Mouse (Mus musculus) layer of hippocampus, adult 9-11 months (tissue): ENCODE measurements at regions not wholly inside any gene's neighbourhood (a gene's known extent, or its start where the extent isn't known, plus 50 kb on each side); places are given as distances from the start of the nearest gene placed in this dataset.
A peak's percentile ranks its signal among the peaks of the same experiment; 100 is the strongest.

ENCODE experiments used
- DNase-seq: peaks from one replicate; pipeline ENCODE4 v3.0.0; 2022

DNA sequence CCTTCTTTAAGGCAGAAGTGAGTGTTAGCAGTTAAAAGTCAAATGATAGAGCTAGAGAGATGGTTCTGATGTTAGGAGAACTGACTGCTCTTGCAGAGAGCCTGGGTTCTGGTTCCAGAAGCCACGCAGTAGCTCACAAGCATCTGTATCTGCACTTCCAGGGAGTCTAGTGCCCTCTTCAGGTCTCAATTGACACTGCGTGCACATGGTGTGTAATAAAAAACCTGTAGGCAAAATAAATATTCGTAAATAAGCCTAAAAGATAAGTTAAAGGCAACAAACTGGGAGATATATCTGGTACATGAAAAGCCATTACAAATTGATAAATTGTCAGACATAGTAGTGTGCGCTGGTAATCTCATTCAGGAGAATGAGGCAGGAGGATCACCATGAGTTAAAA, 133.8 kb upstream of the Csf3r start:
- DNase-seq, result no peak

DNA sequence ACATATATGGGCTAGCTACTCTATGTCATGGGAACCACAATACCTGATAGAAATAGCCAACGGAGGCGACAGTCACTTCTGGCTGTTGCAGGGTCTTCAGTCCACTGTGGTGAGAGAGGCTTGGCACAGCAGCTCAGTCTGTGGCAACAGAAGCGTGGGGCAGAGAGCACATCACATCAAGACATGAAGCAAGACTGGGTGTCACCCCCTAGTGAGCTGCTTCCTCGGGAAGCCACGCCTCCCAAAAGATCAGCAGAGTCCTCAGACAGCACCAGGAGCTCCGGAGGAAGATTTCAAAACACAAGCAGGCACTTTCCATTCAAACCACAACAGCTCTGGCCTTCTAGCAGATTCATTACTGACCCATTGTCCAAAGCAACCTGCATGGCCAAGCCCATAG, 131.2 kb upstream of the Csf3r start:
- DNase-seq, result no peak

DNA sequence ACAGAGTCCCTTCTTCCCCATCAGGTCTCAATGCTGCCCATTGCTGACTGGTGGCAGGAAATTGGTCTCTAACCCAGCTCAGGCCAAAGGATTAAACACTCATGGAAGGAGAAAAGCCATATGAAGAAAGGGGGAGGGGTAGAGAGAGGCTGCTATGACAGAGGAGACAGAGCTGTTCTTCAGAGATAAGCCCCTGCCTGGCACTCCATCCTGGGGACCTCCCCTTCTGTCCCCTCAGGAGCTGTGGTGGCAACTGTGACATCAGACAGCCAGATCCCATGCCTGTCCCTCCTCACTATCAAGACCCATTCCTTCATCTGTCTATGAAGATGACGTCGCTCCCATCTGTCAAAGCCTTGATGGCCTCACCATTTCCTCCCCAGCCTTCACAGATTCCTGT, 126.6 kb upstream of the Csf3r start:
- DNase-seq, result no peak

DNA sequence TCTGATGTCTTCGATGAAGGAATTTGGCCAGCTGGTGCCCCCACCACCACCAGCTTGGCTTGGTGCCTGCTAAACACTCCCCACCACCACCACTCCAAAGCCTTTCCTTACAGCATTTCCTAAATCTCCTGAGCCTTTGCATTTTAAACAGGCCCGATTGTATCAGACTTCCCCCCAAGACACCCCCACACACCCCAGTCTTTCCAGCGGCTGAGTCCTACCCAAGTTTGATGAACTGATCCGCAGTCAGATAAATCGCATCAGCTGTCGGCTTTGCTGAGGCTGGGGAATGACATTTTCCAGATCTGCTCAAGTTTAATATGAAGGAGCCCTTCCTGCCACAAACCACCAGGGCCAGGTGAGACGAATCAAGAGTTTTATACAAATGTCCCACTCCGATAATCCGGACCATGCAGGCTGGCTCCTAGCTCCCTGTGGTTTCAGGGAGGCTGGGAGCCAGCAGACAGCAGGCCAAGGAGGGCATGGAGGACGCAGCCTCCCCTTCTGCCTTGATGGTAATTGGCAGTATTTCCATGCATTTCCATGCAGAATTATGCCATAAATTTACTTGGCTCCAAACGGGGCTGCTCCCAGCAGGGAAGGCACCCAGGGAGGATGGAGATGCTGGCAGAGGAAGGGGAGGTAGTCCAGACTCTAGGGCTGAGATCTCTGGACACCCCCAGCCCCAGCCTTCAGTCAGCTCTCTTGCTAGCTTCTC, 125.6 kb upstream of the Csf3r start:
- no peak for DNase-seq

DNA sequence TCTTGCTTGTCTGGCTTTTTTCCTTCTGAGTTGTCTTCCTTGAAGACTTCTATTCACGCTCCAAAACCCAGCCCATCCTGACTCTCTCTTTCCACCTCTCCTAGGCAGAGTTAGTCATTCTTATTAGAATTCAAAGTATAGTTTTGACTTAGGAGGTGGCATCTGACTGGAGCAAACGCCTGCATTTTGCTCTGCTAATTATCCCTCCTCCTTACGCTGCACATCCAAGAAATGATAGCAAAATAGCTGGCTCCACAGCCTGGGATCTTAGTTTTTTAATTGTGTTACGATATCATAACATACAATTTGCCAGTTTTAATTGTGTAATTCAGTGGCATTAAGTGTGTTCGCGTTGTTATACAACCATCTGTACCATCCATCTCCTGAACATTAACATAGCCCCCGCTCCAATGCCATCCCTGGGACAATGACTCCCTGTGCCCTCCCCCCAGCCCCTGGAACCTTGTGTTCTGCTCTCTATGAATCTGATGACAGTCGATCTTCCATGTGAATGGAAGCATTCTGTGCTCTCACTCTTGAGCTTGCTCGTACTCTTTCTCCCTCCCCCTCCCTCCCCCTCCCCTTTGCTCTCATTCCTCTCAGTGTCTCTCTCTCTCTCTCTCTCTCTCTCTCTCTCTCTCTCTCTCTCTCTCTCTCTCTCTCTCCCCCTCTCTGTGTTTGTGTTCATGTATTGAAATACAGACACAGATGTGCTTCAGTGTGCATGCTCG, 122.6 kb upstream of the Csf3r start:
- DNase-seq, result no peak

DNA sequence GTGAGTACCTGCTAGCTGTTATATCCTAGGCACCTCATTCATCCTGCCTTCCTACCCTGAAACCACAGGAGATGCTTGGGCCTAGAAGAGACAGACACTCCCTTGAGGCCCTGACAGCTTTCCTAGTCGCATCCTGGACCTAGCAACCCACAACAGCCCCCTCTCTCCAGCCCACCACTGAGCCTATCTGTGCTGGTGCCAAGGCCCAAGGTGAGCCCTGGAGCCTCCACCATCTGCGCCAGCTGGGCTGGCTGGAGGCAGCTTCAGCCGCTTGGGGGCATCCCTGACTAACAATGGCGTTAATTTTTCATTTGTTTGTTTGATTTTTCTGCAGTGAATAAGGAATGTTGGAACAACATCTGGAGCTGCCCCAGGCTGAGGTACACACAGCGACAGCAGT, 118.1 kb upstream of the Csf3r start:
- no peak for DNase-seq

DNA sequence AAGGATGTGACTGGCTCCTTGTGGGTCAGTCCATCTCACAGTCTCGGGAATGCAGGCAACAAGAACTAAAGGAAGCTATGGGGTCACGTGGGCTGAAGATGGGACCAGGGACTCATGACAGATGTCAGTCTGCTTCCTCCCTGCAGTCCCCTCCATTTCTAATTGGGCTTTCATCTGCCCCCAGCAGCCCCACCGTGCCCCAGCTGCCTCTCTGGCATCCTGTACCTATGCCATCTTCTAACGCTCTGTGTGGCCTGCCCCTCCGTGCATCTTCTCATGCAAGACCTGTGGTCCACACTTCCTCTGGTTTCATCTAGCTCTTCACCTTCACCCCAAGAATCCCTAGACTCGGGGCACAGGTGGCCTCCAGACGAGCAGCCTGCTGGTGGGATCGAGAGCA, 115.4 kb upstream of the Csf3r start:
- no peak for DNase-seq

DNA sequence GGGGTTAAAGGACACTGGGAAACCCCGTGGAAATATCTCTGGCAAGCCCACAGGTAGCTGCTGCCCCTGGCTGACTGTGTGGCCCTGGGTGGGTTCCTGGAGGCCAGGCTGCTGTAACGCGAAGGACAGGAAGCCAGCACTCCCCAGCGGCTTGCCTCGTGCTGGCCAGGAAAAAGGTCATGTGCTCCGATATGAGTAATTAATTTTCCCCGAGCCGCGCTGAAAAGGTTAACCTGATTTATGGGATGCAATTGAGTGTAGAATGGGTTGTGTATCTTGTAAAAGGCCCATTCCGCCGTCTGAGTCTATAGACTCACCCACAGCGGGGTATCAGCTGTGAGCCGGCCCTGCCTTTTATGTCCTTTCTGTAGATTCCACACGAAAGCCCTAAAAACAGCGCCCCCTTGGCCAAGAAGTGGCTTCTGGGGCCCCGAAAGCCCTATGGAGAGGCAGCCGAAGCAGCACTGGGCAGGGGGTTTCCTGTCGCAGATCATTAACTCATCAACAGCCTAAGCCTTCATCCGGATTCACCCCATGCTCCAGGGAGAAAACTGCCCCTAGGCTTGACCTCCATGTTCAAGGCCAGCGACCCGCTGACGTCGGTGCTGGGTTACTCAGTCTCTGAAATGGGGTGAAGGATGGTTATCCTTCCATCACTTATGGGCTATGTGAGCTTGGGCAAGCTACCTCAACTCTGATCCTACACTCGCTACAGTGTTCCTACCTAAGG, 112.6 kb upstream of the Csf3r start:
- no peak for DNase-seq

DNA sequence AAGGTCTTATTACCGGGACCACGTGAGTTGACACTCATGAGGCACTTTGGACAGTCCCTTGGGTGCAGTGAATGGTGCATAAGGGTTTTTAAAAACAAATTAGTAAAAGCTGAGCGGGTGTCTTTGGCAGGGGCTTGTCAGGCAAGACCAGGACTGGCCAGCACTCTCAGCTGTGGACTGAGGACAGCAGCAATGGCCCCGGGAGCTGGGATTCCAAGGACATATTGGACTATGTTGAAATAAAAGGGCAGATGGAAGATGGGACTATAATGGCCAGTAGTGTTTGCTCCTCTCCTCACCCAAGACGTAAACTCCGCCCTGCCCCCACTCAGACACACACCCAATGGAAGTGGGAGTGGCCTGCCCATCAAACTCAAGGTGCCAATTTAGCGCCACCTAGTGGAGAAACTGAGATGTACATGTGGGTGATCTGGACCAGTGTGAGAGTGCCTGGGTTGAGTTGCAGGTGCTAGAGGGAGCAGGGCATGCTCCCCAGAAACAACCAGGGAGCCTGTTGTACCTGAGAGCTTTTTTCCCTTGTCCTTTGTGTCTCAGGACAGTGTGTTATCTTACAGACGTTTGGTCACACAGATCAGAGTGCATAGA, 111.8 kb upstream of the Csf3r start:
- peak; percentile 54 for DNase-seq

DNA sequence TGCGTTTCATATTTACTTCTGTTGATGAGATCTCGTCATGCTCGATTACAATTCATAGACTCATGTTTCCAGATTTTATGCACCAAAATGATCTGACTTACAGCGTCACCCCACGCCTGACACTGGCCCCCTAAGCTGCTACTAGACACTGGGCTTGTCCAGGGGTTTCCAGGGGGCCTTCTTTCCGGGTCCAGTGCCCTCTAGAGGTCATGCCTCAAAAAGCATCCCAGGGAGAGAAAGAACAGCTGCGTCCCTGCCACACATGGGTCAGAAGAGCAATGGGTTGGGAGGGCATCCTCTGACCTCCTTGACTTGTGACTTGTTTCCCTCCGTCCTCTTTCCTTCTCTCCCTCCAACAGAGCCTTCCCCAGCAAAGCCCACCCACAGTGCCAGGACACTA, 109.2 kb upstream of the Csf3r start:
- no peak for DNase-seq

DNA sequence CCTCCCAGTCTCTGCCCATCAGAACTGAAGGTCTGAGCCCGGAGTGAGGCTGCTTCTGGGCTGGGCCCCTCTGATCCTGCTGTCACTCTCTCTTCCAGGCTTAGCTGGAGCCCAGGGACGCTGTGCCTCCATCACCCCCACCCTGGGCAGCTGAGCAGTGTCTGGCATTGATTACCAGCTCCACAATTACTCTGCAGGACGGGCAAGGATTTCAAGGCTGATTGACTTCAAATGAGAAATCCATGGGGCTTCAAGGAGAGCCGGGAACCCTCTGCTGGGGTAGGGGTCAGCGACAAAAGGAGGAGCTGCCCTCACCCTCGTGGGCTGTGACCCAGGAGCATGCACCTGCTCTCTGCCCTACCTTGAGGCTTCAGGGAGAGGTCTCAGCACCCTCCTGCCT, 107.1 kb upstream of the Csf3r start:
- no peak for DNase-seq

DNA sequence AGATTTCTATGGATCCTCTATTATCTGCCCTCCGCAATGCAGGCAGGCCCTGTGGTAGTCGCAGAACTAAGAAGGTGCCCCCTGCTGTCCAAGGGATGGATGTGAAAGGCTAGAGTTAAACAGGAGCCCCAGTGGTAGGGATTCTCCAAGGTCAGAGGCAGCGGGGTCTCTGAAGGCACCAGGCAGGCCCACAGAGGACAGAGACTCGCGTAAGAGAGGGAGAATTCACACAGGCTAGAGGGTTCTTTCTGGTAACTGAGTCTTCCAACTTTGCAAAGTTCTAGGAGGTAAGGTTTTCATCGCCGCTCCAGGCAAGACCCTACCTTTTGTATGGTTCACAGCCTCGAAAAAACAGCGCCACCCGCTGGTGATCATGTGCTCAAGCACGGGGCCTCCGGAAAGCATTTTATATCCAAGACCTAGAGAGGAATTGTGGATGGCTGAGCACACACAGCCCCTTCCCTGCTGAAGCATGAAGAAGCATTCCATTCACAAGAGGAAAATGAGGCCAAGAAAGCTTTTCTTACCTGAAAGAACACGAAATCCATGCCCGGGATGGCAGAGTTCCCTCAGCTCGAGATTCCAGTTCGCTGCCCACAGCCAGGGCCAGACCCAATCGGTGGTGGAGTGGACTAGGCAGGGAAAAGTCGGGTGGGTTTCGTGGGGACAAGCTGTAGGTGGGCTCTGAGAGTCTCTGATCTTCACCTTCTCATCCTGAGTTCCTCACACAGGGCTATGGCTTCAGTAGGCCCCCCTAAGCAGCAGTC, 102.6 kb upstream of the Csf3r start:
- no peak for DNase-seq

DNA sequence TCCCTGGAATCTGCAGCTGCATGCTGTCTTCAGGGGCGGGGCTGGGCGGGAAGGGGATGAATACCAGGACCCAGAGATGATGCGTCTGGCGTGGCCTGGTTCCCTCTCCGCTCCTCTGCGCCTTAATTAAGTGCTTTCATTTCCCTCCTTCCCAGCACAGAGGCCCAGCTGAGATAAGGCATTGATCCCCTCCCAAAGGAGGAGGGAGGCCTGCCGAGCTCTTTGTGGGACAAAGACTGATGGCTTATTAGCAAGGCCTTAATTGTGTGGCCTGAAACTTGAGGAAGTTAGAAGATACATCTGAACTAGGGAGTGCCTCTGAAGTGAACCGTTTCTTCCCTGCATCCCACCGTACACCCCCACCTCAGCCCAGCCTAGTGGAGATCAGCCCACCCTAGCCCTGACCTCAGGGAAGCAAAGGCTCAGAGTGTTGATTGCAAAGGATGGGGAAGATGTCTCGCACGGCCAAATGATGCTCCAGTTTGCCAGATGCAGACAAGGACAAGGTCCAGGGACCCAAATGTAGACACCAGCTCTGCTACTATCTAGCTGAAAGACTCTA, 102.0 kb upstream of the Csf3r start:
- DNase-seq, result no peak

DNA sequence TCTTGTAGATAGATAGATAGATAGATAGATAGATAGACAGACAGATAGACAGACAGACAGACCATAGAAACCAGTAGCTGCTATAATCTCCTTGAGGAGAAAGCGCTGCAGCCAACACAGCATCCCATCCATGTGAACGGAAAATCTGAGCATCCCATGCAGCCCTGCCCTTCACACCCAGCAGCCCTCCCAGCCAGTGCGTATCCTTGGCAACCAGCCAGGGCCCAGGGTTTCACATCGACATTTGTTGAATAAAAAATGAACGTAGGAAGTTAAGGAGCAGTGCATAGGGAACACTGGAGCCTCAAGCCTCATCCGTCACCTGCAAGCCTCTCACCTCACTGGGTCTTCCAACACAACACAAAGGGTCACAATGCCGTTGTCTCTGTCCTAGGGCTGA, 101.1 kb upstream of the Csf3r start:
- no peak for DNase-seq

DNA sequence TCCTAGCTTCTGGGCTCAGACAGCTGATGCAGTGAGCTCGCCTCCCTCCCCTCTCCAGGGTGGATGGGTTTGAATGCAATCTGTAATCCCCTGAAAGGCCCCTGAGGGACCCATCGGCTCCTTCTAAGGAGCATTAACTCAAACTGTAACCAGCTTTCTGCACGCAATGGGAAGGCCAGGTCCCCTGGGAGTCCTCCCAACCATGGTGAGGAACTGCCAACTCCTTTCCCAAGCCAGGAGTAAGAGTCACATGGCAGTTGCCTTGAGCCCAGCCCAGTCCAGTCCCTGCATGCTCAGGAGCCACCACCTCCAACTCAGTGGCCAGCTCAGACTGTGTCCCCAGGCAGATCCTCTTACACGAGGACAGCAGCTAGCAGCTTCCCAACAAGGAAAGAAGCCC, 96.2 kb upstream of the Csf3r start:
- DNase-seq, result no peak

DNA sequence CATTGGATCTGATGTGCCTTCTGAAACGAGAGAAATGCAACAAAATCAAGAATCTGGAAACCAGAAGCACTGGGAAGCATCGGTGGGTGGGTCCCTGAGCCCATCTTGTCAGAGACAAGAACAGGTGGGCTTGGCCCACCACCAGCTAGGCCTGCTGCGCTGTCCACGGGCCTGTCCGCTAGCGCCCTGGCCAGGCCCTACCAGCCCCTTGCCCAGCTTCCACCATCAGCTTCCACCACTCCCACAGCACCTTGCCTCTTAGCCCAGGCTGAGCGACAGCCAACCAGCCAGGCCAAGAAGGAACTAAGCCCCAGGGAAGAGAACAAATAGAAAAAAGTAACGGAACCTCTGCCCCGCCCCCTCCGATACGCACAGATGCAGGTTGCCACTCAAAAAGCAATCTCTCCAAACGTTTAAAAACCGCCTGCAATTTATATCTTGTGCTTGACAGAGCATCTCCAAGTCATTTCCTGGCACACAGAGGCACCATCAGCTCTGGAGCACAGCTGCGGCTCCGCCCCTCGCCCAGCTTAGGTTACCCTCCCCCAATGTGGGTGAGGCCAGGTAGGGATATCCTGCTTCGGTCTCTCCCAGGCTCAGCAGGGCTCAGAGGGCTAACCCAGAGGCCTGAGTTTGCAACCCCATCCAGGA, 95.1 kb upstream of the Csf3r start:
- no peak for DNase-seq

DNA sequence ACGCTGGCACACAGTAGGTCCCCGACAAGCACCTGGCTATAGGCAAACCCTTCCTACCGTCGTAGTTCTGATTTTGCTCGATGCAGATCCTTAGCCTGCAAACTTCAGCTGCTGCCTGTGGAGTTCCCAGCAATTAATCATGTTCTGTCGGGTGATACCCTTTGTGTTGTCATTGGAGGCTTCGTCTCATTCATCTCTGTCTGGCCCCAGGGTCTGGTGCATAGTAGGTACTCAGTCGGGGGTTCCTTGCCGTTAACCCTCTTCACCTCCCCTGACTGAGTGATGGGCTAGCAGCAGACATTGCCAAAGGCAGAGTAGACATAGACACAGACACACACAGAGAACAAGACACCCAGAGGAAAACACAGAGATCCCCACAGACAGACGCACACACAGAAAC, 93.6 kb upstream of the Csf3r start:
- no peak for DNase-seq

DNA sequence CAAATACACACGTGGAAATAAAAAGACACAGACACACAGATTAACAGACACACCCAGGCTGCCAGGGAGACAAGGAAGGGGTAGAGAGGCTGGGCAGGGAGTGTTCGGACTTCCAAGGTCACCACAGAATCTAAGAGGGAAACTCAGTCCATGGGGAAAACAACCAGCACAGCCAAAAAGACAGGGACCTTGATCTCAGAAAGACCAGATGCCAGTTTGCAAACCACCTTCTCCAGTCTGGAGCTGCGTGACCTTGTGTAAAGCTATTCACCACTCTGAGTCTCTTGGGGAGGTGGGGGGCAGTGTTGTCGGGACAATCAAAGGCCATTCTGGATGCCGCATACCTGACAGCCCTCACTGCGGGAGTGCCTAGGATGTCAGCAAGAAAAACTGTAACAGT, 93.0 kb upstream of the Csf3r start:
- no peak for DNase-seq

DNA sequence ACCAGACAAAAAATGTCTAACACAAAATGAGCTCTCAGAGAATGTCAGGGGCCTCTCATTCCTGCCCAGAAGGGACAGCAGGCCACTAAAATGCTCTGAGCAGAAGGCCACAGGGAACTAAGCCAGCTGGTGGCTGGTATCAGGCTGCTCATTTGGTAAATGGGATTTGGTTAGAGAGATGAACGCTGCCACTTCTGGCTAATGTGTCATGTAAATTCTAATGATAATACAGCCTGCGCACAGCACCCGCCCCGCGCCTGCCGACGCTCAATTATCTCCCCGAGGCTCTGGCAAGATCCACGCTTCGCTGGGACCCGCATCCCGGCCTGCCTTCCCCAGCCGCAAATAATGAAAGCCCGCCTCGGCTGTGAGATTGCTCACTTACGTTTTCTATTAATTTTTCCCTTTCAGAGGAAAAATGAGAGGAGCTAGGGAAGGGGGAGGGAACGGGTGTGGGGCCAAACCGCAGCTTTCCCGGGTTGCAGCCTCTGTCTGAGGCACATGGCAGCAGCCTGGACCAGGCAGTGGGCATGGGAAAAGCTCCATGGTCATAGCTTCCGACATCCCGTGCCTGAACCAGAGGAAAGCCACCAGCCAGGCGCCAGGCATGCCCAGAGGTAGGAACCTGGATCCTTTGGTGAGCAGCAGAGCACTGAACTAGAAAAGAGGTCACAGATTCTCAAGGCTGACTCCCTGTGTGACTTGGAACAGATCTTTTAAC, 92.2 kb upstream of the Csf3r start:
- no peak for DNase-seq

DNA sequence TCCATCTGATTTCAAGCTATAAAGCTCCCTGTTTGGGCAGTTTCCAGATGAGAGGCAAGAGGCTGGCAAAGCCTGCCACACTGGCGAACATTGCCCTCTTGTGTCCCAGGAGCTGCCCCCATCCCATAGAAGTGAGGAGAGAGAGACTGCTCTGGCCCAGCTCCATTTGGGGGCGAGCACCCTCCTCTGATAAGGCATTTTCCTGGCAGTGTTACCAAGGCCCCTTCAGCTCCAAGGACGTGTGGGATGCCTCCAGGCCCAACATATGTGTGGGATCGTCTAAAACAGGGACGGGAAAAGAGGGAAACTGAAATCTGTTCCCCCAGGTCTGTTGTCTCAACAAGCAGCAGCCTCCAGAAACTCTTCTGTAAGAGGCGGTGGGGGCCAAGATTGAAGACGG, 88.0 kb upstream of the Csf3r start:
- DNase-seq, result no peak

DNA sequence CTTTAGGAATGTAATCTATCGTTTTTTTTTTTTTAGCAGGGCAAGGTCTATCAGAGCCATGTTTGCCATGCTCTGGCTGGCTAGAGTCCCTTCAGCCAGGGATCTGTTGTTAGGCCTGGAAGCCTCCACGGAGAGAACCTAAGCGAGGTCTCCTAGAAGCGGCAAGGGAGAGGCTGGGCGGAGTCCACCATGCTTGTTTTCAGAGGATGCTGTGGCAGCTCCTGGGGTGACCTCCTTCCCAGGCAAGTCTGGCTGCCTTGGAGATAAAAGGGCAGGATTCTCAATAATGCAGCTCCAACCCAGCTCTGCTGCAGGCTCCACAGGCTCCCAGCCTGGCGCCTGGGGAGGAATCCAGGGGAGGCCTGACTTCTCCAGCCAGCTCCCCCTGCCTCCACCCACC, 86.2 kb upstream of the Csf3r start:
- no peak for DNase-seq
